Mouse (Mus musculus) neural tube, embryonic 15.5 days (tissue): Measurements from ENCODE around the gene Cabin1. TPM values are rescaled to one million over a fixed set of nuclear protein-coding genes. Genes with fewer than 3 reads are reported as not detected.

Experiments used
- ATAC-seq: fragments of 200-750 bp; cut with Nextera tagmentation; 2 replicates; pipeline ENCODE4 v1.8.0; 2017; ENCODE audit warnings: mild to moderate bottlenecking, moderate TSS enrichment, moderate library complexity; ENCODE audit not compliant: low FRiP score
- H3K27ac ChIP-seq: fragments of 300-500 bp; sonication (generic); replicated peaks from 2 replicates; pipeline ENCODE4 v1.5.1; 2015; ENCODE audit warnings: mild to moderate bottlenecking, inconsistent platforms
- H3K27me3 ChIP-seq: fragments of 300-500 bp; sonication (generic); replicated peaks from 2 replicates; pipeline ENCODE4 v1.6.1; 2015; ENCODE audit warnings: inconsistent platforms
- H3K36me3 ChIP-seq: fragments of 300-500 bp; sonication (generic); 2 replicates; pipeline ENCODE4 v1.6.1; 2015; ENCODE audit warnings: inconsistent platforms
- H3K4me1 ChIP-seq: fragments of 300-500 bp; sonication (generic); 2 replicates; pipeline ENCODE4 v1.6.1; 2015; ENCODE audit warnings: inconsistent platforms
- H3K4me2 ChIP-seq: fragments of 300-500 bp; sonication (generic); 2 replicates; pipeline ENCODE4 v1.6.1; 2015; ENCODE audit warnings: inconsistent platforms, mild to moderate bottlenecking, moderate library complexity
- H3K4me3 ChIP-seq: fragments of 300-500 bp; sonication (generic); replicated peaks from 2 replicates; pipeline ENCODE4 v1.5.1; 2015; ENCODE audit warnings: mild to moderate bottlenecking, inconsistent platforms
- H3K9ac ChIP-seq: fragments of 300-500 bp; sonication (generic); replicated peaks from 2 replicates; pipeline ENCODE4 v1.6.1; 2015; ENCODE audit warnings: mild to moderate bottlenecking, inconsistent platforms
- H3K9me3 ChIP-seq: fragments of 300-500 bp; sonication (generic); replicated peaks from 2 replicates; pipeline ENCODE4 v1.6.1; 2016; ENCODE audit warnings: inconsistent platforms
- WGBS: fragments of 180-500 bp; shearing (Covaris S2); methylation state at CpG from one replicate; pipeline ENCODE4 v1.1.7; 2015; ENCODE audit warnings: mixed read lengths; 5-methylcytosine and 5-hydroxymethylcytosine counted together
- polyA plus RNA-seq: library from polyadenylated mRNA; unstranded; fragments of >200 nt; fragmentation: Nextera tagmentation; extraction: Ambion mirVana; gene quantifications from 2 replicates; pipeline ENCODE4 v1.2.1, GENCODE M21; 2015

The Cabin1 gene
- polyA plus RNA-seq, 1 experiment from 2014 or later, result 35.8 TPM

- Histone ChIP-seq H3K27me3 (no peaks in the 10 kb centered on the region), H3K27ac (no peak overlapping the region), H3K9ac (no peak overlapping the region), H3K4me3 (no peak overlapping the region), H3K36me3 (peaks cover 20% of the 10 kb centered on the region), H3K4me2 (peak overlapping the region; percentile 45; the same call in 1 of the 2 replicates), H3K9me3 (no peaks in the 10 kb centered on the region), H3K4me1 (peaks cover 18% of the 10 kb centered on the region)
- no peak for ATAC-seq
- WGBS, result 84% methylated on average over 9 of the region's 9 CpGs
Measured at GRCm38 (mm10) chr10:75642436-75642835, 121.7 kb downstream of the Cabin1 start.

- peaks cover 18% of the 10 kb centered on the region for H3K4me1 ChIP-seq
- H3K4me3 ChIP-seq, result no peak overlapping the region
- no peaks in the 10 kb centered on the region for H3K9me3 ChIP-seq
- H3K36me3 ChIP-seq, result 0 out of 2 replicates have a peak, but pooled peaks cover 15% of the 10 kb centered on the region
- no peak overlapping the region for H3K4me2 ChIP-seq
- H3K27me3 ChIP-seq, result no peaks in the 10 kb centered on the region
- ATAC-seq, result no peak
- H3K27ac ChIP-seq, result no peak overlapping the region
- WGBS, result 94% methylated on average over 7 of the region's 7 CpGs
- H3K9ac ChIP-seq, result no peak overlapping the region
Measured at GRCm38 (mm10) chr10:75641721-75642222, 122.4 kb downstream of the Cabin1 start.

GRCm38 (mm10) chr10:75637711-75638110, 126.4 kb downstream of the Cabin1 start:
- WGBS, result 89% methylated on average over 11 of the region's 11 CpGs
- no peaks in the 10 kb centered on the region for H3K9me3 ChIP-seq
- H3K9ac ChIP-seq, result no peak overlapping the region
- no peaks in the 10 kb centered on the region for H3K27me3 ChIP-seq
- no peak overlapping the region for H3K27ac ChIP-seq
- no peak overlapping the region for H3K4me3 ChIP-seq
- no peak for ATAC-seq
- H3K4me2 ChIP-seq, result no peak overlapping the region
- H3K4me1 ChIP-seq, result peaks cover 2% of the 10 kb centered on the region; the same call in 1 of the 2 replicates
- no peaks in the 10 kb centered on the region for H3K36me3 ChIP-seq

- Histone ChIP-seq H3K9ac (no peak overlapping the region), H3K4me3 (no peak overlapping the region), H3K27ac (no peak overlapping the region), H3K27me3 (no peaks in the 10 kb centered on the region), H3K4me1 (no peaks in the 10 kb centered on the region; the same call in 1 of the 2 replicates), H3K4me2 (no peak overlapping the region), H3K36me3 (no peaks in the 10 kb centered on the region), H3K9me3 (no peaks in the 10 kb centered on the region)
- WGBS, result 92% methylated on average over 12 of the region's 12 CpGs
- no peak for ATAC-seq
Measured at GRCm38 (mm10) chr10:75636084-75636786, 127.9 kb downstream of the Cabin1 start.

- 4% methylated on average over 9 of the region's 9 CpGs for WGBS
- H3K4me2 ChIP-seq, result no peak overlapping the region
- no peaks in the 10 kb centered on the region for H3K36me3 ChIP-seq
- no peaks in the 10 kb centered on the region for H3K27me3 ChIP-seq
- H3K27ac ChIP-seq, result no peak overlapping the region
- H3K4me3 ChIP-seq, result no peak overlapping the region
- H3K9me3 ChIP-seq, result no peaks in the 10 kb centered on the region
- H3K4me1 ChIP-seq, result no peaks in the 10 kb centered on the region; the same call in 1 of the 2 replicates
- ATAC-seq, result no peak
- H3K9ac ChIP-seq, result no peak overlapping the region
Measured at GRCm38 (mm10) chr10:75635693-75636055, 128.5 kb downstream of the Cabin1 start.

- ATAC-seq, result no peak
- no peaks in the 10 kb centered on the region; the same call in 1 of the 2 replicates for H3K4me1 ChIP-seq
- no peak overlapping the region for H3K9ac ChIP-seq
- no peaks in the 10 kb centered on the region for H3K9me3 ChIP-seq
- 73% methylated on average over 14 of the region's 14 CpGs for WGBS
- H3K27ac ChIP-seq, result no peak overlapping the region
- no peaks in the 10 kb centered on the region for H3K36me3 ChIP-seq
- H3K27me3 ChIP-seq, result no peaks in the 10 kb centered on the region
- no peak overlapping the region for H3K4me2 ChIP-seq
- H3K4me3 ChIP-seq, result no peak overlapping the region
Measured at GRCm38 (mm10) chr10:75635019-75635692, 129.0 kb downstream of the Cabin1 start.

GRCm38 (mm10) chr10:75634610-75635009, 129.5 kb downstream of the Cabin1 start:
- no peak for ATAC-seq
- 97% methylated on average over 8 of the region's 8 CpGs for WGBS
- Histone ChIP-seq H3K27me3 (no peaks in the 10 kb centered on the region), H3K27ac (no peak overlapping the region), H3K4me2 (no peak overlapping the region), H3K4me1 (no peaks in the 10 kb centered on the region; the same call in 1 of the 2 replicates), H3K4me3 (no peak overlapping the region), H3K9me3 (no peaks in the 10 kb centered on the region), H3K36me3 (no peaks in the 10 kb centered on the region), H3K9ac (no peak overlapping the region)

- WGBS, result 72% methylated on average over 14 of the region's 14 CpGs
- no peak overlapping the region for H3K27ac ChIP-seq
- H3K9me3 ChIP-seq, result no peaks in the 10 kb centered on the region
- H3K9ac ChIP-seq, result no peak overlapping the region
- no peaks in the 10 kb centered on the region for H3K36me3 ChIP-seq
- no peaks in the 10 kb centered on the region for H3K27me3 ChIP-seq
- no peak overlapping the region for H3K4me3 ChIP-seq
- no peak for ATAC-seq
- no peak overlapping the region for H3K4me2 ChIP-seq
- H3K4me1 ChIP-seq, result no peaks in the 10 kb centered on the region; the same call in 1 of the 2 replicates
Measured at GRCm38 (mm10) chr10:75633576-75634139, 130.5 kb downstream of the Cabin1 start.

- Histone ChIP-seq H3K27ac (no peak overlapping the region), H3K9me3 (no peaks in the 10 kb centered on the region), H3K36me3 (no peaks in the 10 kb centered on the region), H3K9ac (no peak overlapping the region), H3K4me1 (no peaks in the 10 kb centered on the region; the same call in 1 of the 2 replicates), H3K4me2 (no peak overlapping the region), H3K4me3 (no peak overlapping the region), H3K27me3 (no peaks in the 10 kb centered on the region)
- WGBS, result 77% methylated on average over 5 of the region's 5 CpGs
- peak; percentile 37; the same call in 1 of the 2 replicates for ATAC-seq
Measured at GRCm38 (mm10) chr10:75633048-75633447, 131.1 kb downstream of the Cabin1 start.

- Histone ChIP-seq H3K4me1 (no peaks in the 10 kb centered on the region; the same call in 1 of the 2 replicates), H3K9me3 (no peaks in the 10 kb centered on the region), H3K4me3 (no peak overlapping the region), H3K27ac (no peak overlapping the region), H3K9ac (no peak overlapping the region), H3K4me2 (no peak overlapping the region), H3K36me3 (no peaks in the 10 kb centered on the region), H3K27me3 (no peaks in the 10 kb centered on the region)
- WGBS, result 61% methylated on average over 5 of the region's 5 CpGs
- 0 out of 2 replicates have a peak, but pooled peaks have one; percentile 32 for ATAC-seq
Measured at GRCm38 (mm10) chr10:75632633-75633032, 131.5 kb downstream of the Cabin1 start.

- no peak for ATAC-seq
Measured at GRCm38 (mm10) chr10:75627490-75627889, 136.7 kb downstream of the Cabin1 start.

More at GRCm38 (mm10) chr10:75627490-75627889, 136.7 kb downstream of the Cabin1 start:
- H3K9ac ChIP-seq, result no peak overlapping the region
- WGBS, result 78% methylated on average over 3 of the region's 3 CpGs
- H3K36me3 ChIP-seq, result no peaks in the 10 kb centered on the region
- no peaks in the 10 kb centered on the region for H3K9me3 ChIP-seq
- H3K27ac ChIP-seq, result no peak overlapping the region
- H3K4me3 ChIP-seq, result no peak overlapping the region
- H3K4me2 ChIP-seq, result no peak overlapping the region
- H3K4me1 ChIP-seq, result no peaks in the 10 kb centered on the region; the same call in 1 of the 2 replicates
- H3K27me3 ChIP-seq, result no peaks in the 10 kb centered on the region
